Mouse (Mus musculus): ENCODE measurements at regions not wholly inside any gene's neighbourhood (a gene's known extent, or its start where the extent isn't known, plus 50 kb on each side); places are given as distances from the start of the nearest gene placed in this dataset.

DNA sequence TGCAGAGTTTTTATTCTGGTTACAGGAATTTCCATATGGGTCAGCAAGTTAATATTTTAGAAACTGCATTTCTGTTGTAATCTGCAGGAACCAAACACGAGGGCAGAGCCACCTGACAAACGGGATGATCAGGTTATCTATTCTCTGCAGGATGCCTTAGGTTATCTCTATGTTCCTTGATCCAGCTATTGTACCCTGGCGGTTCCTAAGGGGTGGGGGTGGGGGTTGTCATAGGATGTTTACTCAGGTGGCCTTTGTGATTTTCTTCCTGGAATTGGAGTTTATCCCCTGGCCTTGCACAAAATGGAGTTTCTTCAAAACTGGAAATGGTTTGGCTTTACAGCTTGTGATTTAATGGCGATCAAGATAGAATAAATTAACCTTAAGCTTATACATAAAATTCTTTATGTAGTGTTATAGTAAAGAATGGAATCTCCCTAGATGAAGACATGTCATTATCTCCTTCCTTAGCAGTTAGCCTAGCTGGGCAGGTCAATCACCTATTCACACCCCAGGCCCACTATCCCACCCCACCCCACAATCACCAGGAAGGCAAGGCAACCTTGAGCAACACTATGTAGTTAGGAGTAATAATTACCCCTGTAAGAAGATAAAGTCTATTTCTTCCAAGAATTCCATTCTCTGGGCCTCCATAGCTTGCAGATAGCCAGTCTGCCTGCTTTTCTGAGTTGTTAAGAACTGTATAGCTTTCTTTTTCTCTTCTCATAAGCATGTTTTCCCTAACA, 192.3 kb upstream of the B430218F22Rik start:
- 57% methylated on average over 4 of the region's 4 CpGs for WGBS
- Histone ChIP-seq H3K9ac (ENCODE audit: low read length) (no peak overlapping the region), H3K4me3 (ENCODE audit: low read depth, low read length) (no peak overlapping the region), H3K27me3 (replicated peaks; ENCODE audit: control insufficient read depth, insufficient read depth, low read length) (no peaks in the 10 kb centered on the region), H3K36me3 (ENCODE audit: control insufficient read depth, insufficient read depth, low read length) (no peaks in the 10 kb centered on the region), H3K9me3 (ENCODE audit: control insufficient read depth, low read length) (no peaks in the 10 kb centered on the region), H3K27ac (ENCODE audit: low read depth) (no peak overlapping the region), H3K4me1 (replicated peaks; ENCODE audit: control insufficient read depth, insufficient read depth, low read length) (no peaks in the 10 kb centered on the region), H3K4me2 (ENCODE audit: low read length) (no peak overlapping the region)
- ATAC-seq (replicated peaks; ENCODE audit: low FRiP score, low TSS enrichment, low read depth): no peak; the same call in 1 of the 2 replicates
- DNase-seq (ENCODE audit: low spot score): no peak

DNA sequence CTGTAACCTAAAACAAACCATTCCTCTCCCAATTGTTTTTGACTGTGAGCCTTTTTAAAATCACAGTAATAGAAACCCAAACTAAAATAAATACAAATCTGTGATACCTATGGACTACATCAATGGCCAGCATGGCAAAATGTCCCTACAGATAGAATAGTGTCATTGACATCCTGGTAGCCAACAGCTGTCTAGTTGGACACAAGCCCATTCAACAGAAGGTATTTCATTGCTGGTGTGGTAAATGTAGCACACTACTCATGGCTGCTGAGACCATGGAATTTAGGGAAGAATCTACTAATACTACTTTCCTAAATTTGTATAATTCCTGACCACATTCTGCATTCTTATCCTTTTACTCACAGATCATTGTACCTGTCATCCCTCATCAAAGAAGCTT, 178.3 kb upstream of the B430218F22Rik start:
- H3K4me3 ChIP-seq (ENCODE audit: low read depth, low read length): no peak overlapping the region
- H3K27ac ChIP-seq (ENCODE audit: low read depth): no peak overlapping the region
- H3K4me2 ChIP-seq (ENCODE audit: low read length): no peak overlapping the region
- no peak for ATAC-seq (replicated peaks; ENCODE audit: low FRiP score, low TSS enrichment, low read depth)
- H3K4me1 ChIP-seq (replicated peaks; ENCODE audit: control insufficient read depth, insufficient read depth, low read length): no peaks in the 10 kb centered on the region
- H3K9me3 ChIP-seq (ENCODE audit: control insufficient read depth, low read length): no peaks in the 10 kb centered on the region
- H3K36me3 ChIP-seq (ENCODE audit: control insufficient read depth, insufficient read depth, low read length): no peaks in the 10 kb centered on the region
- H3K9ac ChIP-seq (ENCODE audit: low read length): no peak overlapping the region
- no peaks in the 10 kb centered on the region for H3K27me3 ChIP-seq (replicated peaks; ENCODE audit: control insufficient read depth, insufficient read depth, low read length)
- no peak for DNase-seq (ENCODE audit: low spot score)

DNA sequence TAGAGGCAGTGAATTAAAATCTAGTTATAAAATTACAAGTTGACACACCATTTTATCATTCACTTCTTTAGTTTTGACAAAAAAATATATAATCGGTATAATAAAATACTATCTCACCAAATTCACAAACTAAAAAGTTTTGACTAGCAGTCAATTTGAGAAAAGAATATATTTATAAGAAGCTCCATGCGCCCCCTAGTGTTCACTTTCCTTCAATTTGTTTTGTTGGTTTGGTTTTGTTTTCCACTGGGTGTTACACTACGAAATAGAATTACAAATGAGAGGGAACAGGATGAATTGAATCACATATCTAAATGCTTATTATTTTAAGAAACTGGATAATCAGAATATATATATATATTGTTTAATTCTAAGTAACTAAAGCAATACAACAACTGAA, 159.1 kb upstream of the B430218F22Rik start:
- Histone ChIP-seq H3K27ac (ENCODE audit: low read depth) (no peak overlapping the region), H3K4me2 (ENCODE audit: low read length) (no peak overlapping the region), H3K36me3 (ENCODE audit: control insufficient read depth, insufficient read depth, low read length) (no peaks in the 10 kb centered on the region), H3K4me3 (ENCODE audit: low read depth, low read length) (no peak overlapping the region), H3K9me3 (ENCODE audit: control insufficient read depth, low read length) (no peaks in the 10 kb centered on the region), H3K27me3 (replicated peaks; ENCODE audit: control insufficient read depth, insufficient read depth, low read length) (no peaks in the 10 kb centered on the region), H3K4me1 (replicated peaks; ENCODE audit: control insufficient read depth, insufficient read depth, low read length) (no peaks in the 10 kb centered on the region), H3K9ac (ENCODE audit: low read length) (no peak overlapping the region)
- ATAC-seq (replicated peaks; ENCODE audit: low FRiP score, low TSS enrichment, low read depth) (no peak), DNase-seq (ENCODE audit: low spot score) (peak; percentile 62)
- 32% methylated on average over 3 of the region's 3 CpGs for whole genome bisulfite sequencing

DNA sequence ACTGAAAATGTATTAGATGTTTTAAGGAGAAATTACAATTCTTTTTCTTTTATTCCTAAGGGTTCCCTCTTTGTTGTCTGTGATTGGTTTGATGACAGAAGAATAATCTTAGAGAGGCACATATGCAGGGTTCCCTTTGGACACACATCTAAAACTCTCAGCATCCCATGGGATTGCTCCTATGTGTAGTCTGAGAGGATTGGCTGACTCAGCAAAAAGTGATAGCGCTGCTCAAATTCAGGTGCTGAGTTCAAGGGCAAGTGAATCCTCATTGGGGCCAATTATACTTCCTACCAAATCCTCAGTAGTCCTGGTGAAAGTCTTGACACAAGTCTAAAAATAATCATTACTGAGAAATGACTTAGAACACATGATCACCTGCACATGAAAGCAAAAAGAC, 148.5 kb upstream of the B430218F22Rik start:
- no peaks in the 10 kb centered on the region for H3K9me3 ChIP-seq (ENCODE audit: control insufficient read depth, low read length)
- H3K9ac ChIP-seq (ENCODE audit: low read length): no peak overlapping the region
- ATAC-seq (replicated peaks; ENCODE audit: low FRiP score, low TSS enrichment, low read depth) (no peak), DNase-seq (ENCODE audit: low spot score) (no peak)
- no peaks in the 10 kb centered on the region for H3K4me1 ChIP-seq (replicated peaks; ENCODE audit: control insufficient read depth, insufficient read depth, low read length)
- no peak overlapping the region for H3K4me3 ChIP-seq (ENCODE audit: low read depth, low read length)
- H3K4me2 ChIP-seq (ENCODE audit: low read length): no peak overlapping the region
- H3K27ac ChIP-seq (ENCODE audit: low read depth): no peak overlapping the region
- H3K36me3 ChIP-seq (ENCODE audit: control insufficient read depth, insufficient read depth, low read length): no peaks in the 10 kb centered on the region
- no peaks in the 10 kb centered on the region for H3K27me3 ChIP-seq (replicated peaks; ENCODE audit: control insufficient read depth, insufficient read depth, low read length)
- 70% methylated on average over 1 of the region's 1 CpGs for WGBS

DNA sequence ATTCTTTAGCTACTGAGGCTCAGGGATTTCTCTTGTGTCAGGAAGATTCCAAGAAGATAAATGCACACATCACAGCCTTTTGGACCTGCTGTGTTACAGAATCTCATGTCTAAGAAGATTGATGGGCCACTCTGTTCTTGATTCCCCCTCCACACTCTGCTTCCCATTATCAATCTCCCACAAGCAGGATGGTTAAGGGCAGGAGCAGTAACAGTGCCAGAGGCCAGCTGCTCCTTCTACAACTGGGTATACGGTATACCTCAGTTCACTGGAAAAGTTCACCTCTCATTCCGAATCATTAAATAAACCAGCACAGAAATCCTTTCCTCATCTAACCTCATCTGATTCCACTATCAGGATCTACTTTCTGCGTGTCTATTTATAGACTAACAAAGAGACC, 141.8 kb upstream of the B430218F22Rik start:
- Histone ChIP-seq H3K36me3 (ENCODE audit: control insufficient read depth, insufficient read depth, low read length) (no peaks in the 10 kb centered on the region), H3K4me1 (replicated peaks; ENCODE audit: control insufficient read depth, insufficient read depth, low read length) (no peaks in the 10 kb centered on the region), H3K27me3 (replicated peaks; ENCODE audit: control insufficient read depth, insufficient read depth, low read length) (no peaks in the 10 kb centered on the region), H3K9me3 (ENCODE audit: control insufficient read depth, low read length) (no peaks in the 10 kb centered on the region), H3K4me3 (ENCODE audit: low read depth, low read length) (no peak overlapping the region), H3K27ac (ENCODE audit: low read depth) (no peak overlapping the region), H3K9ac (ENCODE audit: low read length) (no peak overlapping the region), H3K4me2 (ENCODE audit: low read length) (no peak overlapping the region)
- 71% methylated on average over 3 of the region's 3 CpGs for WGBS
- no peak for ATAC-seq (replicated peaks; ENCODE audit: low FRiP score, low TSS enrichment, low read depth)
- no peak for DNase-seq (ENCODE audit: low spot score)

DNA sequence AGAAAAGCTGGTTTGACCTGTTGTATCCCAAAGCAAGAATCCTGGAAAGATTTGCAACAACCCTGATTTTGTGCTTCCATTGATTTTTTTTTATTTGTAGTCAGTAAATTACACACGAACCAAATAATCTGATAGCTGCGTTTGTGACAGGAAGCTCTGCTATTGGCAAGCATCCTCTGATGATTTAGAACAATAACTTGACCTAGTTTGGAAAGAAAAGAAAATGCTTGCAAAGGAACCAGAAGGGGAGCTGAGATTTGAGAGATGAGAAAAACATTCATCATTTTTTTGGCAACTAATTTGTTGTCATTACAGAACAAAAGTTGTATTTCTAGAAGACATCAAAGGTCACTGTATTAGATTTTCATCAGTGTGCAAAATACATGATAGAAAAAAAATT, 140.9 kb upstream of the B430218F22Rik start:
- Histone ChIP-seq H3K9me3 (ENCODE audit: control insufficient read depth, low read length) (no peaks in the 10 kb centered on the region), H3K36me3 (ENCODE audit: control insufficient read depth, insufficient read depth, low read length) (no peaks in the 10 kb centered on the region), H3K4me3 (ENCODE audit: low read depth, low read length) (no peak overlapping the region), H3K27ac (ENCODE audit: low read depth) (no peak overlapping the region), H3K4me2 (ENCODE audit: low read length) (no peak overlapping the region), H3K9ac (ENCODE audit: low read length) (no peak overlapping the region), H3K27me3 (replicated peaks; ENCODE audit: control insufficient read depth, insufficient read depth, low read length) (no peaks in the 10 kb centered on the region), H3K4me1 (replicated peaks; ENCODE audit: control insufficient read depth, insufficient read depth, low read length) (no peaks in the 10 kb centered on the region)
- DNase-seq (ENCODE audit: low spot score): no peak
- 75% methylated on average over 2 of the region's 2 CpGs for WGBS
- ATAC-seq (replicated peaks; ENCODE audit: low FRiP score, low TSS enrichment, low read depth): no peak

DNA sequence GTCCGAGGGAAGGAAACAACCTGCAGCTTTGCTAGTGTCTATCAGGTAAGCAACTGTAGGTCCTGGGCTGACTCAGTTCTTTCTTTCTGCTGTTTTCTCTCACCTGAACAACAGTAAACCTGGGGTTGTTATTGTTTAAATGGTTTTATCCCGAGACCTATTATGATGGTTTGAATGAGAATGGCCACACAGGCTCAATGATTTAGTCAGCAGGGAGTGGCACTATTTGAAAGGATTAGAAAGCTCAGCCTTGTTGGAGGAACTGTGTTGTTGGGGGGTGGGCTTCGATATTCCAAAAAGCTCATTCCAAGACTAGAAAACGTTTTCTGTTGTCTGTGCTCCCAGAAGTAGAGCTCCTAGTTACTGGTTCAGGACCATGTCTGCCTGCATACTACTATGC, 126.8 kb upstream of the B430218F22Rik start:
- ATAC-seq (replicated peaks; ENCODE audit: low FRiP score, low TSS enrichment, low read depth) (no peak), DNase-seq (ENCODE audit: low spot score) (no peak)
- H3K4me2 ChIP-seq (ENCODE audit: low read length): no peak overlapping the region
- H3K4me1 ChIP-seq (replicated peaks; ENCODE audit: control insufficient read depth, insufficient read depth, low read length): no peaks in the 10 kb centered on the region
- H3K36me3 ChIP-seq (ENCODE audit: control insufficient read depth, insufficient read depth, low read length): no peaks in the 10 kb centered on the region
- no peaks in the 10 kb centered on the region for H3K27me3 ChIP-seq (replicated peaks; ENCODE audit: control insufficient read depth, insufficient read depth, low read length)
- H3K27ac ChIP-seq (ENCODE audit: low read depth): no peak overlapping the region
- 70% methylated on average over 4 of the region's 4 CpGs for WGBS
- no peaks in the 10 kb centered on the region for H3K9me3 ChIP-seq (ENCODE audit: control insufficient read depth, low read length)
- H3K9ac ChIP-seq (ENCODE audit: low read length): no peak overlapping the region
- H3K4me3 ChIP-seq (ENCODE audit: low read depth, low read length): no peak overlapping the region

DNA sequence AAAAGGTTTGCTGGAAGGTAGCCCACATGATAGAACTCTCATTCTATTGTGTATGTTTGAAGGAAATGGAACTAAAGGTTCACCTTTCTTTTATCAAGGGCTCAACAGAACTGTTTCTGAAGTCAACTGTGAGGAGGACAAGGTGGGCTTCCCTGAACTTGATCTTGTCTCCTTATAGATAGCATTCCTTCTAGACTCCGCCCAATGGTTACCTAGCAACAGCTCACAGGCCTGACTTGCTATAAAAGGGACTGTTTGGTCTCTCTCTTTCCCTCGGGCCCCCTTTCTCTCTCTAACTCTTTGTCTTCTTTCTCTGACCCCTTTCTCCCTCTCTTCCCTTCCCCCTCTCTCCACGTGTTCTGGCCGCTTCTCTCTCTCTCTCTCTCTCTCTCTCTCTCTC, 123.5 kb upstream of the B430218F22Rik start:
- 68% methylated on average over 4 of the region's 4 CpGs for WGBS
- ATAC-seq (replicated peaks; ENCODE audit: low FRiP score, low TSS enrichment, low read depth): no peak
- no peak overlapping the region for H3K27ac ChIP-seq (ENCODE audit: low read depth)
- no peak overlapping the region for H3K4me3 ChIP-seq (ENCODE audit: low read depth, low read length)
- H3K4me2 ChIP-seq (ENCODE audit: low read length): no peak overlapping the region
- DNase-seq (ENCODE audit: low spot score): no peak
- H3K9ac ChIP-seq (ENCODE audit: low read length): no peak overlapping the region
- H3K27me3 ChIP-seq (replicated peaks; ENCODE audit: control insufficient read depth, insufficient read depth, low read length): no peaks in the 10 kb centered on the region
- H3K4me1 ChIP-seq (replicated peaks; ENCODE audit: control insufficient read depth, insufficient read depth, low read length): no peaks in the 10 kb centered on the region
- H3K36me3 ChIP-seq (ENCODE audit: control insufficient read depth, insufficient read depth, low read length): no peaks in the 10 kb centered on the region
- no peaks in the 10 kb centered on the region for H3K9me3 ChIP-seq (ENCODE audit: control insufficient read depth, low read length)

DNA sequence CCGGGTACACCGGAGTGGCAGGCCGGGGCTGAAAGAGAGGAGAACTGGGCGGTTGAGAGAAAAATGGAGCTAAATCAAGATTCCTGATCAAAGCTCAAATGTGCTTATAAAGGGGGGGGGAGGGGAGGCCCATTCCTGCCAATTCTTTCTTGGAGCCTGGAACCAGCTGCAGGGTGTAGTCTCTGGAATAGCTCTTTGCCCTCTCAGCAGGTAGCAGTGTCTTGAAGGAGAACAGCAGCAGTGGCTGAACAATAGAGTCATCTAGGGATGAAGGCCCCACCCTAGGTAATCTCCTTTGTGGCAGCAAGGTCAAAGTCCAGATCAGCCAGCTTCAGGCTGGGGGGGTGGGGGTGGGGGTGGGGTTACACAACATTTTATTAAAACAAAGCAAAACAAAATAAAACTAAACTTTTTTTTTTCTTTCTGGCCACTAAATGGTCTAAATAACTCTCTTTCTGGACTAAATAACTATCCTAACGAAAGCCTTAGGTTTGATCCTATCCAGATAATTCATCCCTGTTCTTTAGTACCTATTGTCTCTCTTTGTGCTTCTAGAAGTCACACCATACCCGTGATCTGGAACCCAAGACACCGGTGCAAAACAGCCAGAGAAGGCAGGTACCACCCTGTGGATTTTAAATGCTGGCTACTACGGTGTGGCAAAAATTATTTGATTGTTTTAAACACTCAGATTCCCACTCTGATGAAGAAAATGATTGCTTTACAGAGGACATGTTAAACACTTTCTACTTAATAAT, 120.5 kb upstream of the B430218F22Rik start:
- 86% methylated on average over 8 of the region's 8 CpGs for WGBS
- H3K4me1 ChIP-seq (replicated peaks; ENCODE audit: control insufficient read depth, insufficient read depth, low read length): no peaks in the 10 kb centered on the region
- H3K36me3 ChIP-seq (ENCODE audit: control insufficient read depth, insufficient read depth, low read length): no peaks in the 10 kb centered on the region
- H3K4me3 ChIP-seq (ENCODE audit: low read depth, low read length): no peak overlapping the region
- ATAC-seq (replicated peaks; ENCODE audit: low FRiP score, low TSS enrichment, low read depth) (no peak), DNase-seq (ENCODE audit: low spot score) (no peak)
- no peak overlapping the region for H3K27ac ChIP-seq (ENCODE audit: low read depth)
- H3K9ac ChIP-seq (ENCODE audit: low read length): no peak overlapping the region
- no peaks in the 10 kb centered on the region for H3K9me3 ChIP-seq (ENCODE audit: control insufficient read depth, low read length)
- H3K27me3 ChIP-seq (replicated peaks; ENCODE audit: control insufficient read depth, insufficient read depth, low read length): no peaks in the 10 kb centered on the region
- H3K4me2 ChIP-seq (ENCODE audit: low read length): no peak overlapping the region
